Mouse (Mus musculus) gastrocnemius, postnatal 4 days (tissue): Measurements from ENCODE around the gene Cdh11. TPM values are rescaled to one million over a fixed set of nuclear protein-coding genes. Genes with fewer than 3 reads are reported as not detected.
"Not testable (repeated sequence)": the region's sequence is repeated elsewhere in the genome, so short reads cannot be mapped to it uniquely, and the experiment has no call there.

ENCODE experiments used
- DNase-seq, 2 experiments: peaks; one replicate each; pipeline ENCODE4 v3.0.0; 2021 to 2022; ENCODE audit warnings: low spot score in 2 of 2, mixed read lengths in 2 of 2
- microRNA-seq: library from miRNA; unstranded; fragments of <30 nt; microRNA quantifications from one replicate; pipeline ENCODE4 v1.2.0, GENCODE M21; 2021
- total RNA-seq, 2 experiments: library from RNA; stranded (reverse); gene quantifications; 2 replicates each; pipeline ENCODE4 v1.2.3; 2021

Gene Cdh11
- total RNA-seq, 2 experiments from 2014 or later: 35.6 to 37.6 TPM

- DNase-seq: no peak
These were observed 59.9 kb downstream of the Cdh11 start for GRCm38 (mm10) chr8:102725496-102725895.

GRCm38 (mm10) chr8:102715956-102716355, 69.5 kb downstream of the Cdh11 start:
- no peak for DNase-seq

GRCm38 (mm10) chr8:102707305-102707704, 78.1 kb downstream of the Cdh11 start:
- DNase-seq: no peak

GRCm38 (mm10) chr8:102705376-102705905, 80.0 kb downstream of the Cdh11 start:
- no peak for DNase-seq

- DNase-seq: no peak
These were observed 85.2 kb downstream of the Cdh11 start for GRCm38 (mm10) chr8:102700245-102700644.

GRCm38 (mm10) chr8:102698232-102698837, 87.1 kb downstream of the Cdh11 start:
- DNase-seq: no peak

- no peak for DNase-seq
These were observed 92.0 kb downstream of the Cdh11 start for GRCm38 (mm10) chr8:102693465-102693864.

GRCm38 (mm10) chr8:102685491-102685890, 100.0 kb downstream of the Cdh11 start:
- DNase-seq: not testable (repeated sequence)

- no peak for DNase-seq
These were observed 100.4 kb downstream of the Cdh11 start for GRCm38 (mm10) chr8:102685023-102685422.

GRCm38 (mm10) chr8:102677148-102677547, 108.3 kb downstream of the Cdh11 start:
- no peak for DNase-seq

GRCm38 (mm10) chr8:102664561-102664960, 120.9 kb downstream of the Cdh11 start:
- not testable (repeated sequence) for DNase-seq

- DNase-seq: no peak
These were observed 128.9 kb downstream of the Cdh11 start for GRCm38 (mm10) chr8:102656529-102656928.

GRCm38 (mm10) chr8:102651964-102652363, 133.5 kb downstream of the Cdh11 start:
- no peak for DNase-seq

- DNase-seq: no peak
These were observed 158.3 kb downstream of the Cdh11 start for GRCm38 (mm10) chr8:102627151-102627550.

GRCm38 (mm10) chr8:102612146-102612545, 173.3 kb downstream of the Cdh11 start:
- DNase-seq: no peak

- no peak for DNase-seq
These were observed 184.1 kb downstream of the Cdh11 start for GRCm38 (mm10) chr8:102601327-102601726.

GRCm38 (mm10) chr8:102596523-102596922, 188.9 kb downstream of the Cdh11 start:
- no peak for DNase-seq

- no peak for DNase-seq
These were observed 191.5 kb downstream of the Cdh11 start for GRCm38 (mm10) chr8:102593899-102594298.

Small RNA genes within 50 kb of the gene (microRNA-seq; reads per million reads assigned to microRNA genes)
- gene Gm26301: not detected
